Mouse (Mus musculus) heart, adult 2 months (tissue): ENCODE measurements around the gene Neurl2. TPM values are rescaled to one million over a fixed set of nuclear protein-coding genes. Genes with fewer than 3 reads are reported as not detected.

Experiments
- DNase-seq, 2 experiments: peaks; one replicate each; pipeline ENCODE4 v3.0.0; 2021
- H3K27ac ChIP-seq: fragments of 200-600 bp; 2 replicates; pipeline ENCODE4 v1.8.1; 2022
- H3K27me3 ChIP-seq: fragments of 200-500 bp; 2 replicates; pipeline ENCODE4 v1.6.1; 2012; ENCODE audit warnings: mild to moderate bottlenecking, low read length, inconsistent platforms, mixed read lengths; ENCODE audit not compliant: control insufficient read depth, insufficient read depth
- H3K36me3 ChIP-seq: fragments of 200-500 bp; 2 replicates; pipeline ENCODE4 v1.6.1; 2012; ENCODE audit warnings: low read length, inconsistent platforms; ENCODE audit not compliant: control insufficient read depth, insufficient read depth
- H3K4me1 ChIP-seq: fragments of 200-500 bp; 2 replicates; pipeline ENCODE4 v1.6.1; 2011; ENCODE audit warnings: low read length; ENCODE audit not compliant: control insufficient read depth, insufficient read depth
- H3K4me3 ChIP-seq: fragments of 200-600 bp; 2 replicates; pipeline ENCODE4 v1.8.1; 2022
- H3K79me2 ChIP-seq: fragments of 200-500 bp; replicated peaks from 2 replicates; pipeline ENCODE4 v1.6.1; 2012; ENCODE audit warnings: mild to moderate bottlenecking, inconsistent platforms, low read length, moderate library complexity, mixed read lengths; ENCODE audit not compliant: control insufficient read depth, insufficient read depth
- H3K9ac ChIP-seq: fragments of 200-500 bp; 2 replicates; pipeline ENCODE4 v1.6.1; 2012; ENCODE audit warnings: low read depth, mild to moderate bottlenecking, control low read depth, inconsistent platforms, low read length, mixed read lengths
- CTCF ChIP-seq: fragments of 200-600 bp; IDR thresholded peaks from 2 replicates; pipeline ENCODE4 v1.8.1; 2022; ENCODE audit warnings: antibody characterized with exemption, mild to moderate bottlenecking, moderate library complexity
- EP300 ChIP-seq: fragments of 200-500 bp; IDR thresholded peaks from 2 replicates; pipeline ENCODE4 v1.6.1; 2011; ENCODE audit warnings: low read depth, low read length, control low read depth; ENCODE audit not compliant: insufficient read depth
- POLR2A ChIP-seq: fragments of 200-500 bp; IDR thresholded peaks from 2 replicates; pipeline ENCODE4 v1.6.1; 2011; ENCODE audit warnings: mild to moderate bottlenecking, low read depth, low read length, control low read depth; ENCODE audit not compliant: insufficient read depth
- WGBS: fragments of 180-500 bp; shearing (Covaris S2); methylation state at CpG from one replicate; pipeline ENCODE4 v1.1.7; 2018; 5-methylcytosine and 5-hydroxymethylcytosine counted together
- intact Hi-C: fragments of 180-260 bp; cut with DNase I; formaldehyde crosslinking; loops from one replicate; pipeline ENCODE4 v1.15.1; 2025
- long read RNA-seq: library from polyadenylated mRNA; stranded (forward); transcript quantifications from one replicate; pipeline ENCODE4 v2.0.0, GENCODE M21; 2021
- polyA plus RNA-seq: library from polyadenylated mRNA; depleted of rRNA; stranded (reverse); fragments of >200 nt; gene quantifications from 2 replicates; pipeline ENCODE4 v1.2.3, GENCODE M21; 2012; rRNA removed
- total RNA-seq, 2 experiments: library from RNA; stranded (reverse); gene quantifications; 2 replicates each; pipeline ENCODE4 v1.2.3; 2021

Neurl2 gene
- total RNA-seq: 10 to 100 TPM; 47.2 to 49.2 TPM
- polyA plus RNA-seq: 54.2 and 54.8 TPM in 2 replicates
- long read RNA-seq, transcript Neurl2-201 (2 exons, 1,014 nt): major isoform, 69 of 71 reads
- long read RNA-seq, partial matches to known transcripts: 1 of 71 reads
- long read RNA-seq, other reads (novel, unspliced or antisense): 1 of 71 reads

DNA sequence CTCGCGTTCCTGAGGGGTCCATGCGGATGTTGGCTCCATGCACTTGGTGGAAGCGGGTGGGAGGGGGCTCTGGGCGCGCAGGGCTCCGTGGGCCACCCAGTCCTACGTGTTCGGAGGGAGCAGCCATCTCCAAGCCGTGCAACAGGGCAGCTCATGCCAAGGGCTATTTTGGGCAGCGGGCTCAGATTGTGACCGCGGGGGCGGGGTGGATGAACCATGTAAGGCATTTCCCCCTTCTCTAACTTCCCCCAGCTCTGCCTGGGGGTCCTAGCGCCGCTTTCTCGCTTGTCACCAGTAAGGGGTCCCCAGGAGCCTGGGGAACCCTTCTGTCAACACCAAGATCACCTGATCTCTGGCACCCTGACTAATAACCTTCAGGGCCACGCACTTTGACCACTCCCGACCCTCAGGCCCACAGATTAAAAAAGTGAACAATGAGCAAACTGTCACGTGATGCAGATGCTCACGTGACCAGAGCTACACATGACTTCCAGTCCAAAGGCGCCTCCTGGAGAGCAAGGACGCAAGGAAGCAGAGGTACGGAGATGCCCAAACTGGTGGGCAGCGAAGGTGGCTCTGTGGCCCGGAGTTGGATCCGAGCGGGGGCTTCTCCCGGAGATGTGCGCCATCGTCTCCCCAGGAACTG, at the start of gene Neurl2:
Gene Neurl2, minus strand, starts transcription at position 143 of the 646 bp plus-strand sequence.
- Histone ChIP-seq H3K36me3 (no peaks in the 10 kb centered on the region), H3K4me1 (peaks cover 7% of the 10 kb centered on the region), H3K9ac (peak within 1 kb of the TSS; percentile 81), H3K4me3 (peak within 1 kb of the TSS; percentile 92), H3K27me3 (no peaks in the 10 kb centered on the region), H3K27ac (peak within 1 kb of the TSS; percentile 99), H3K79me2 (no peaks in the 10 kb centered on the region)
- peak; percentile 32; the same call in 1 of the 2 replicates for TF ChIP-seq CTCF
- peak; percentile 90 for TF ChIP-seq POLR2A
- TF ChIP-seq EP300: peak; percentile 77; the same call in 1 of the 2 replicates
- peak; percentile 92 to 94 for DNase-seq
- under 1% methylated on average over 31 of the region's 31 CpGs for WGBS
- intact Hi-C loops: loop anchor here (1.0 to 10.0 kb wide), 3 partner anchors 47 to 201 kb away; partner anchors contain the start of genes Ncoa5 and Zfp335

- intact Hi-C loops: no loop called here
- peaks cover 7% of the 10 kb centered on the region; the same call in 1 of the 2 replicates for H3K36me3 ChIP-seq
- no peak for DNase-seq
- H3K27ac ChIP-seq: no peak overlapping the region
- H3K9ac ChIP-seq: no peak overlapping the region
- no peak overlapping the region for H3K4me3 ChIP-seq
- peaks cover 10% of the 10 kb centered on the region for H3K4me1 ChIP-seq
- 76% methylated on average over 9 of the region's 9 CpGs for WGBS
- H3K79me2 ChIP-seq: peaks cover 2% of the 10 kb centered on the region
- no peaks in the 10 kb centered on the region for H3K27me3 ChIP-seq
- no peak for TF ChIP-seq CTCF
- no peak for TF ChIP-seq POLR2A
- TF ChIP-seq EP300: no peak
Measured at GRCm38 (mm10) chr2:164882619-164883018, 49.4 kb upstream of the Neurl2 start.

- intact Hi-C loops: loop anchor here (1.0 to 2.0 kb wide), 3 partner anchors 23 to 47 kb away; partner anchors contain the start of genes Ctsa, Neurl2, Pltp and Zfp335
- H3K36me3 ChIP-seq: peaks cover 6% of the 10 kb centered on the region; the same call in 1 of the 2 replicates
- H3K27ac ChIP-seq: peak overlapping the region; percentile 100
- peaks cover 15% of the 10 kb centered on the region for H3K4me1 ChIP-seq
- peak; percentile 100 for TF ChIP-seq POLR2A
- peak; percentile 96 for TF ChIP-seq EP300
- no peak for TF ChIP-seq CTCF
- peak; percentile 93 to 95 for DNase-seq
- under 1% methylated on average over 72 of the region's 72 CpGs for WGBS
- H3K4me3 ChIP-seq: peak overlapping the region; percentile 100
- peak overlapping the region; percentile 96 for H3K9ac ChIP-seq
- no peaks in the 10 kb centered on the region for H3K27me3 ChIP-seq
- H3K79me2 ChIP-seq: peaks cover 2% of the 10 kb centered on the region
Measured at GRCm38 (mm10) chr2:164879568-164880277, 46.5 kb upstream of the Neurl2 start.

DNA sequence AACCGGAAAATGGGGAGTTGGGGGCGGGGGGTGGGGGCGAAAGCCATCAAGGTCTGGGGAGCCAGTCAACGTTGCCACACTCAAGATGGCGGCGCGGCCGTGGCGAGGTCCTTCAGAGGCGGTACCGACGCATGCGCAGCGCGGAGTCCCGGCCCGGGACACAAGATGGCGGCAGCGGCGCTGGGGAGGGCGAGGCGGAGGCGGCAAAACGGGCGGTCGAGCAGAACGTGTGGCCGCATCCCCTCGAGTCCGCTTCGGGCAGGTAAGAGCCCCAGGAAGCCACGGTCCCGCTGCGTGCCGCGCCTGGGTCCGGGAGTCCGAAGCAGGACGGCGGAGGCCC, 45.9 kb upstream of the Neurl2 start, which contains the start of gene Pcif1:
Gene Pcif1, plus strand, starts transcription at position 77 of the 340 bp plus-strand sequence.
- Histone ChIP-seq H3K4me3 (peak within 1 kb of the TSS; percentile 100), H3K4me1 (peaks cover 18% of the 10 kb centered on the region), H3K36me3 (peaks cover 6% of the 10 kb centered on the region; the same call in 1 of the 2 replicates), H3K9ac (peak within 1 kb of the TSS; percentile 96), H3K79me2 (peaks cover 2% of the 10 kb centered on the region), H3K27ac (peak within 1 kb of the TSS; percentile 100), H3K27me3 (no peaks in the 10 kb centered on the region)
- DNase-seq: peak; percentile 92 to 97
- intact Hi-C loops: loop anchor here (1.0 to 2.0 kb wide), 2 partner anchors 22 to 32 kb away; partner anchors contain the start of genes Pltp and Zfp335
- WGBS: 1% methylated on average over 40 of the region's 40 CpGs
- peak; percentile 74 for TF ChIP-seq POLR2A
- no peak for TF ChIP-seq CTCF
- TF ChIP-seq EP300: peak; percentile 55; the same call in 1 of the 2 replicates

- H3K79me2 ChIP-seq: peaks cover 2% of the 10 kb centered on the region
- H3K9ac ChIP-seq: peak overlapping the region; percentile 71
- intact Hi-C loops: loop anchor here (1.0 to 2.0 kb wide), 2 partner anchors 22 to 33 kb away; partner anchors contain the start of genes Pltp and Zfp335
- H3K4me1 ChIP-seq: peaks cover 18% of the 10 kb centered on the region
- peak overlapping the region; percentile 100 for H3K4me3 ChIP-seq
- WGBS: 2% methylated on average over 28 of the region's 28 CpGs
- TF ChIP-seq CTCF: peak; percentile 52
- peak; percentile 69 for TF ChIP-seq POLR2A
- TF ChIP-seq EP300: peak; percentile 48
- H3K27me3 ChIP-seq: no peaks in the 10 kb centered on the region
- DNase-seq: peak; percentile 69 to 76
- H3K27ac ChIP-seq: peak overlapping the region; percentile 100
- H3K36me3 ChIP-seq: peaks cover 6% of the 10 kb centered on the region; the same call in 1 of the 2 replicates
Measured at GRCm38 (mm10) chr2:164878509-164879227, 45.4 kb upstream of the Neurl2 start.
